In the genomic region with DNA sequence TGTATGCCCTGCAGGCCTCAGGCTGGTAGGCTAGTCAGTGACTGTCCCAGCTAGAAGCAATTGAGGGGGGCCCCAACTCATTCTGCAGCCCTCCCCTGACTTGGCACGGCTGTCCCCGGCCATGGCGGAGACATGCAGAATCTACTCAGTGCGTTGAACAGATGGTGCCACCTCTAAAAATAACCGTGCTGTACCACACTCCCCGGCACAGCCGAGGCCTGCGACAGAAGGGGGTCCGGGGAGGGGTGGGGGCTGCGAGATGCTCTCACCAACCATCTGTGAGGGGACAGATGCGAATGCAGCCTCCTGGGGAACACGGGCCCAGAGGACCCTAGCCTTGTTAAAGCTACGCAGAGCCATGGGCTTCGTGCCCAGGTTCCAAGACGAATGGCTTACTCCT, we compare ENCODE assay signal across 9 mouse cellular contexts.
DNase-seq lines count a peak whose midpoint lies in the region; ATAC-seq and TF ChIP-seq lines count a peak whose summit lies in the region.
"Had no signal": no experiment of that assay in that cellular context is flagged by ENCODE, and none has a peak within 500 bp of the region (broad histone marks: within the 10 kb centered on the region; RNA-seq: fewer than 3 reads in every experiment).

No protein-coding gene starts in this region.

- WGBS in midbrain, embryonic 14.5 days: 59% methylated on average over 15 of the region's 15 CpGs
- WGBS in midbrain, embryonic 11.5 days: 80% methylated on average over 15 of the region's 15 CpGs
- 76% methylated on average over 15 of the region's 15 CpGs for WGBS in hindbrain, embryonic 10.5 days
- WGBS in lung, adult 2 months: 79% methylated on average over 15 of the region's 15 CpGs

- peak; percentile 41 for ATAC-seq in midbrain, embryonic 14.5 days (ENCODE audit: low FRiP score, low TSS enrichment)
- ATAC-seq in midbrain, embryonic 11.5 days (ENCODE audit: low FRiP score): no peak

- H3K36me3 ChIP-seq in midbrain, embryonic 14.5 days (ENCODE audit: control insufficient read depth, insufficient read depth, low read length): no peaks in the 10 kb centered on the region
- H3K36me3 ChIP-seq in midbrain, embryonic 11.5 days (ENCODE audit: control insufficient read depth, insufficient read depth, low read length): no peaks in the 10 kb centered on the region
- H3K36me3 ChIP-seq in hindbrain, embryonic 10.5 days: no peaks in the 10 kb centered on the region
- H3K36me3 ChIP-seq: embryonic facial prominence, embryonic 12.5 days had no signal

- peaks cover 12% of the 10 kb centered on the region for H3K4me1 ChIP-seq in midbrain, embryonic 14.5 days (ENCODE audit: control insufficient read depth, insufficient read depth, low read length)
- no peaks in the 10 kb centered on the region for H3K4me1 ChIP-seq in midbrain, embryonic 11.5 days (ENCODE audit: control insufficient read depth, insufficient read depth, low read length)
- peaks cover 36% of the 10 kb centered on the region for H3K4me1 ChIP-seq in hindbrain, embryonic 10.5 days (replicated peaks)
- no peaks in the 10 kb centered on the region for H3K4me1 ChIP-seq in lung, adult 2 months (ENCODE audit: control insufficient read depth, insufficient read depth, low read length)
- H3K4me1 ChIP-seq: embryonic facial prominence, embryonic 12.5 days had no signal

- H3K9me3 ChIP-seq in midbrain, embryonic 14.5 days (ENCODE audit: control insufficient read depth, low read length): no peaks in the 10 kb centered on the region
- no peaks in the 10 kb centered on the region for H3K9me3 ChIP-seq in midbrain, embryonic 11.5 days (ENCODE audit: control insufficient read depth, low read length)
- H3K9me3 ChIP-seq in hindbrain, embryonic 10.5 days: no peaks in the 10 kb centered on the region
- H3K9me3 ChIP-seq: embryonic facial prominence, embryonic 12.5 days had no signal

- peak; percentile 61 for DNase-seq in midbrain, embryonic 14.5 days
- no peak for DNase-seq in midbrain, embryonic 11.5 days (ENCODE audit: low spot score, missing footprints)
- DNase-seq in hindbrain, embryonic 10.5 days (ENCODE audit: low spot score): peak; percentile 12
- peak; percentile 71 to 77 for DNase-seq in left cerebral cortex, adult 2 months (ENCODE audit: extremely low spot score in 1 of 2, low spot score in 2 of 2)
- peak; percentile 85 for DNase-seq in right cerebral cortex, postnatal 25 days
- DNase-seq in lung, adult 2 months: no peak
- no peak for DNase-seq in kidney, adult 18-20 months
- DNase-seq in ovary, postnatal 10 days (ENCODE audit: low spot score): no peak

- intact Hi-C loops in left cerebral cortex, adult 2 months (cut with DNase I): no loop called here

- TF ChIP-seq CTCF in left cerebral cortex, adult 2 months (IDR thresholded peaks at IDR 0.05): no peak
- no peak for TF ChIP-seq CTCF in lung, adult 2 months (IDR thresholded peaks at IDR 0.05; ENCODE audit: insufficient read depth, low read length)

- H3K4me3 ChIP-seq in midbrain, embryonic 14.5 days (replicated peaks; ENCODE audit: low read depth, low read length): no peak overlapping the region
- H3K4me3 ChIP-seq in midbrain, embryonic 11.5 days (ENCODE audit: low read depth, low read length): no peak overlapping the region
- H3K4me3 ChIP-seq in hindbrain, embryonic 10.5 days: no peak overlapping the region
- no peak overlapping the region for H3K4me3 ChIP-seq in left cerebral cortex, adult 2 months
- H3K4me3 ChIP-seq in lung, adult 2 months (replicated peaks; ENCODE audit: extremely low read depth, low read depth, low read length): no peak overlapping the region
- H3K4me3 ChIP-seq: embryonic facial prominence, embryonic 12.5 days had no signal

- H3K4me2 ChIP-seq in midbrain, embryonic 14.5 days (ENCODE audit: low read length): no peak overlapping the region
- H3K4me2 ChIP-seq in midbrain, embryonic 11.5 days: no peak overlapping the region
- H3K4me2 ChIP-seq: embryonic facial prominence, embryonic 12.5 days had no signal

- H3K27ac ChIP-seq in midbrain, embryonic 14.5 days (replicated peaks; ENCODE audit: low read depth, low read length): no peak overlapping the region
- no peak overlapping the region for H3K27ac ChIP-seq in midbrain, embryonic 11.5 days (ENCODE audit: low read depth, low read length)
- H3K27ac ChIP-seq in hindbrain, embryonic 10.5 days: 0 out of 2 replicates have a peak overlapping the region, but pooled peaks have one; percentile 23
- H3K27ac ChIP-seq in left cerebral cortex, adult 2 months: peak overlapping the region; percentile 87
- H3K27ac ChIP-seq: embryonic facial prominence, embryonic 12.5 days had no signal

- no peaks in the 10 kb centered on the region for H3K27me3 ChIP-seq in midbrain, embryonic 14.5 days (ENCODE audit: control insufficient read depth, insufficient read depth, low read length)
- H3K27me3 ChIP-seq in midbrain, embryonic 11.5 days (ENCODE audit: control insufficient read depth, insufficient read depth, low read length): no peaks in the 10 kb centered on the region
- H3K27me3 ChIP-seq in hindbrain, embryonic 10.5 days (ENCODE audit: insufficient read depth, poor library complexity, severe bottlenecking): no peaks in the 10 kb centered on the region
- H3K27me3 ChIP-seq: embryonic facial prominence, embryonic 12.5 days had no signal

- TF ChIP-seq POLR2A in lung, adult 2 months (IDR thresholded peaks at IDR 0.05; ENCODE audit: borderline replicate concordance, extremely low read depth, low read depth, low read length): no peak

- no peak overlapping the region for H3K9ac ChIP-seq in midbrain, embryonic 14.5 days (replicated peaks; ENCODE audit: low read length)
- H3K9ac ChIP-seq in midbrain, embryonic 11.5 days (ENCODE audit: low read length): no peak overlapping the region
- H3K9ac ChIP-seq: embryonic facial prominence, embryonic 12.5 days had no signal

Comparison
In these comparisons a context has a peak if more than half of its experiments do, and no peak if none do; other contexts are left out.
1. DNase-seq: peak in midbrain, embryonic 14.5 days (single experiment), hindbrain, embryonic 10.5 days (single experiment), left cerebral cortex, adult 2 months (2 of 2) and right cerebral cortex, postnatal 25 days (single experiment); none in midbrain, embryonic 11.5 days (single experiment), lung, adult 2 months (single experiment), kidney, adult 18-20 months (single experiment) and ovary, postnatal 10 days (single experiment).
2. H3K27ac ChIP-seq: peak in hindbrain, embryonic 10.5 days (single experiment) and left cerebral cortex, adult 2 months (single experiment); none in midbrain, embryonic 14.5 days (single experiment) and midbrain, embryonic 11.5 days (single experiment).